Mouse (Mus musculus) MEL (cell line): ENCODE results near the gene Lect2. TPM values are rescaled to one million over a fixed set of nuclear protein-coding genes. Genes with fewer than 3 reads are reported as not detected.

Source experiments
- DNase-seq: peaks from one replicate; pipeline ENCODE4 v3.0.0; 2011; ENCODE audit warnings: low read depth, low spot score
- H3K27ac ChIP-seq: 2 replicates; pipeline ENCODE4 v1.5.1; 2012; ENCODE audit warnings: low read depth, mild to moderate bottlenecking, control low read depth, low read length, moderate library complexity; ENCODE audit not compliant: control insufficient read depth
- H3K27me3 ChIP-seq, 2 experiments: fragments of 150-350 bp in 1 of 2; sonication (generic) in 1 of 2; 2 replicates each; pipeline ENCODE4 v1.6.1; 2012; ENCODE audit warnings: low read length in 2 of 2, mild to moderate bottlenecking in 2 of 2, improper control_type of control experiment in 1 of 2, moderate library complexity in 1 of 2; ENCODE audit not compliant: insufficient read depth in 2 of 2, control insufficient read depth in 1 of 2
- H3K36me3 ChIP-seq, 2 experiments: 2 replicates each; pipeline ENCODE4 v1.6.1; 2012 to 2014; ENCODE audit warnings: low read length in 2 of 2, improper control_type of control experiment in 1 of 2, inconsistent platforms in 1 of 2, mild to moderate bottlenecking in 1 of 2; ENCODE audit not compliant: insufficient read depth in 2 of 2, control insufficient read depth in 1 of 2
- H3K4me1 ChIP-seq, 2 experiments: fragments of 150-350 bp in 1 of 2; sonication (generic) in 1 of 2; 2 replicates each; pipeline ENCODE4 v1.6.1; 2012; ENCODE audit warnings: low read length in 2 of 2, improper control_type of control experiment in 1 of 2, mild to moderate bottlenecking in 1 of 2; ENCODE audit not compliant: insufficient read depth in 2 of 2, control insufficient read depth in 1 of 2
- H3K4me3 ChIP-seq, 2 experiments: fragments of 150-350 bp in 1 of 2; sonication (generic) in 1 of 2; 2 replicates each; pipeline ENCODE4 v1.5.1; 2012; ENCODE audit warnings: low read depth in 2 of 2, low read length in 2 of 2, mild to moderate bottlenecking in 2 of 2, moderate library complexity in 2 of 2, control low read depth in 1 of 2, improper control_type of control experiment in 1 of 2; ENCODE audit not compliant: control insufficient read depth in 1 of 2, insufficient read depth in 1 of 2
- H3K79me2 ChIP-seq: 2 replicates; pipeline ENCODE4 v1.6.1; 2012; ENCODE audit warnings: mild to moderate bottlenecking, low read length, moderate library complexity; ENCODE audit not compliant: control insufficient read depth, poor library complexity, insufficient read depth
- H3K9ac ChIP-seq: 2 replicates; pipeline ENCODE4 v1.6.1; 2012; ENCODE audit warnings: low read depth, mild to moderate bottlenecking, control low read depth, low read length, moderate library complexity; ENCODE audit not compliant: control insufficient read depth, poor library complexity, severe bottlenecking
- H3K9me3 ChIP-seq: fragments of 150-350 bp; sonication (generic); replicated peaks from 2 replicates; pipeline ENCODE4 v1.6.1; 2012; ENCODE audit warnings: mild to moderate bottlenecking, low read length, improper control_type of control experiment, moderate library complexity; ENCODE audit not compliant: insufficient read depth
- CHD2 ChIP-seq: IDR thresholded peaks from 2 replicates; pipeline ENCODE4 v1.6.1; 2011; ENCODE audit warnings: low read length, improper control_type of control experiment
- E2F4 ChIP-seq: IDR thresholded peaks from 2 replicates; pipeline ENCODE4 v1.6.1; 2011; ENCODE audit warnings: low read depth, low read length, improper control_type of control experiment, borderline replicate concordance
- EP300 ChIP-seq, 2 experiments: IDR thresholded peaks; 2 replicates each; pipeline ENCODE4 v1.6.1; 2011; ENCODE audit warnings: improper control_type of control experiment in 2 of 2, low read length in 2 of 2, low read depth in 1 of 2, mild to moderate bottlenecking in 1 of 2
- JUND ChIP-seq: IDR thresholded peaks from 2 replicates; pipeline ENCODE4 v1.6.1; 2011; ENCODE audit warnings: low read depth, mild to moderate bottlenecking, improper control_type of control experiment, low read length
- NRF1 ChIP-seq: IDR thresholded peaks from 2 replicates; pipeline ENCODE4 v1.6.1; 2014; ENCODE audit warnings: low read depth, mild to moderate bottlenecking, inconsistent platforms, low read length, improper control_type of control experiment, moderate library complexity; ENCODE audit not compliant: poor library complexity, insufficient read depth, severe bottlenecking
- POLR2AphosphoS2 ChIP-seq: IDR thresholded peaks from 2 replicates; pipeline ENCODE4 v1.6.1; 2011; ENCODE audit warnings: low read length, improper control_type of control experiment
- RAD21 ChIP-seq: IDR thresholded peaks from 2 replicates; pipeline ENCODE4 v1.6.1; 2011; ENCODE audit warnings: mild to moderate bottlenecking, low read depth, low read length, improper control_type of control experiment
- TBP ChIP-seq: IDR thresholded peaks from 2 replicates; pipeline ENCODE4 v1.8.0; 2011; ENCODE audit warnings: low read depth, low read length, improper control_type of control experiment
- ZC3H11A ChIP-seq: IDR thresholded peaks from 2 replicates; pipeline ENCODE4 v1.6.1; 2012; ENCODE audit warnings: low read depth, mild to moderate bottlenecking, inconsistent platforms, low read length, improper control_type of control experiment
- ZNF384 ChIP-seq: IDR thresholded peaks from 2 replicates; pipeline ENCODE4 v1.6.1; 2012; ENCODE audit warnings: low read depth, mild to moderate bottlenecking, inconsistent platforms, low read length, improper control_type of control experiment
- polyA plus RNA-seq, 2 experiments: library from polyadenylated mRNA; stranded (reverse) in 1 of 2; unstranded in 1 of 2; fragments of >175 nt in 1 of 2; fragments of >200 nt in 1 of 2; gene quantifications; 2 replicates each; pipeline versions ENCODE4 v1.2.1 to v1.2.4; 2012; ENCODE audit warnings: low replicate concordance in 2 of 2, low read depth in 1 of 2; ENCODE audit not compliant: insufficient read length in 2 of 2, insufficient read depth in 1 of 2, missing spikeins in 1 of 2
- total RNA-seq: library from RNA; depleted of rRNA; stranded (reverse); fragments of 300-350 nt; gene quantifications from 2 replicates; pipeline ENCODE4 v1.2.3, GENCODE M21; 2012; rRNA removed

Gene Lect2
- total and polyA plus RNA-seq, 3 experiments = not detected

- Histone ChIP-seq H3K4me1 (no peaks in the 10 kb centered on the region), H3K9me3 (no peaks in the 10 kb centered on the region), H3K4me3 (no peak overlapping the region), H3K27ac (no peak overlapping the region), H3K9ac (no peak overlapping the region)
- TF ChIP-seq ZC3H11A (no peak), RAD21 (no peak), ZNF384 (no peak), JUND (no peak), POLR2AphosphoS2 (no peak), TBP (no peak), CHD2 (no peak), E2F4 (no peak)
- TF ChIP-seq, all 39 proteins: peak for 0
- Histone ChIP-seq H3K79me2 (no peaks in the 10 kb centered on the region), H3K36me3 (no peaks in the 10 kb centered on the region), H3K27me3 (no peaks in the 10 kb centered on the region)
- no peak for DNase-seq
These were observed 48.2 kb downstream of the Lect2 start for GRCm38 (mm10) chr13:56500132-56500531.

GRCm38 (mm10) chr13:56494440-56494839, 53.9 kb downstream of the Lect2 start:
- no peak overlapping the region for H3K27ac ChIP-seq
- no peaks in the 10 kb centered on the region for H3K36me3 ChIP-seq
- no peak for TF ChIP-seq EP300 (IDR thresholded peaks at IDR 0.05; ENCODE audit: low read depth in 1 of 2, low read length in 2 of 2)
- no peak for TF ChIP-seq NRF1
- no peak for TF ChIP-seq CHD2
- TF ChIP-seq, all 39 proteins: peak for 0
- no peak for DNase-seq
- no peak overlapping the region for H3K9ac ChIP-seq
- no peak overlapping the region for H3K4me3 ChIP-seq
- H3K9me3 ChIP-seq = no peaks in the 10 kb centered on the region
- no peaks in the 10 kb centered on the region for H3K27me3 ChIP-seq
- no peaks in the 10 kb centered on the region for H3K79me2 ChIP-seq
- no peaks in the 10 kb centered on the region for H3K4me1 ChIP-seq

Other genes with a start within 250 kb of the Lect2 start
- not detected in 2 replicates for gene Gm3045, start 121.9 kb downstream of the Lect2 start, total RNA-seq
- gene Gm3045, start 121.9 kb downstream of the Lect2 start, polyA plus RNA-seq = not detected
- not detected in 2 replicates for gene Slc25a48, start 110.1 kb downstream of the Lect2 start, total RNA-seq
- gene Slc25a48, start 110.1 kb downstream of the Lect2 start, polyA plus RNA-seq = not detected
- gene Il9, start 66.3 kb downstream of the Lect2 start, total RNA-seq = not detected in 2 replicates
- not detected for gene Il9, start 66.3 kb downstream of the Lect2 start, polyA plus RNA-seq
- gene Fbxl21, start 26.0 kb downstream of the Lect2 start, total RNA-seq = not detected in 2 replicates
- not detected for gene Fbxl21, start 26.0 kb downstream of the Lect2 start, polyA plus RNA-seq
- gene Tgfbi, start 61.0 kb upstream of the Lect2 start, total RNA-seq = not detected in 2 replicates
- not detected for gene Tgfbi, start 61.0 kb upstream of the Lect2 start, polyA plus RNA-seq
- 7.8 and 8.0 TPM in 2 replicates for gene Smad5, start 154.5 kb upstream of the Lect2 start, total RNA-seq
- 10 to 100 TPM in 1 of 2 experiments, not detected in 1; 11.3 TPM for gene Smad5, start 154.5 kb upstream of the Lect2 start, polyA plus RNA-seq
- gene Gm45623, start 205.3 kb upstream of the Lect2 start, total RNA-seq = not detected in 2 replicates
- not detected for gene Gm45623, start 205.3 kb upstream of the Lect2 start, polyA plus RNA-seq